Mouse (Mus musculus) liver, adult 2 months (tissue): Measurements from ENCODE around the gene Pip4k2a. TPM values are rescaled to one million over a fixed set of nuclear protein-coding genes. Genes with fewer than 3 reads are reported as not detected.

Source experiments
- DNase-seq: peaks from one replicate; pipeline ENCODE4 v3.0.0-alpha.2; 2011; ENCODE audit warnings: low read depth, low spot score; ENCODE audit errors: extremely low read depth
- H3K27ac ChIP-seq: fragments of 200-500 bp; replicated peaks from 2 replicates; pipeline ENCODE4 v1.5.1; 2012; ENCODE audit warnings: low read depth, mild to moderate bottlenecking, control low read depth, inconsistent platforms, low read length; ENCODE audit not compliant: insufficient read depth
- H3K27me3 ChIP-seq: fragments of 200-500 bp; 2 replicates; pipeline ENCODE4 v1.6.1; 2012; ENCODE audit warnings: mild to moderate bottlenecking, moderate library complexity, low read length, inconsistent platforms; ENCODE audit not compliant: control insufficient read depth, insufficient read depth
- H3K36me3 ChIP-seq: fragments of 200-500 bp; 2 replicates; pipeline ENCODE4 v1.6.1; 2012; ENCODE audit warnings: low read length, inconsistent platforms; ENCODE audit not compliant: control insufficient read depth, insufficient read depth
- H3K4me1 ChIP-seq: fragments of 200-500 bp; 2 replicates; pipeline ENCODE4 v1.6.1; 2011; ENCODE audit warnings: low read length; ENCODE audit not compliant: control insufficient read depth, insufficient read depth
- H3K4me3 ChIP-seq: fragments of 200-500 bp; 2 replicates; pipeline ENCODE4 v1.5.1; 2011; ENCODE audit warnings: low read depth, mild to moderate bottlenecking, control low read depth, low read length, moderate library complexity; ENCODE audit not compliant: insufficient read depth
- H3K79me2 ChIP-seq: fragments of 200-500 bp; 2 replicates; pipeline ENCODE4 v1.6.1; 2012; ENCODE audit warnings: inconsistent platforms, mild to moderate bottlenecking, low read length, moderate library complexity; ENCODE audit not compliant: control insufficient read depth, insufficient read depth
- H3K9ac ChIP-seq: fragments of 200-500 bp; 2 replicates; pipeline ENCODE4 v1.6.1; 2012; ENCODE audit warnings: low read depth, mild to moderate bottlenecking, control low read depth, inconsistent platforms, low read length
- CTCF ChIP-seq: fragments of 200-500 bp; IDR thresholded peaks from 2 replicates; pipeline ENCODE4 v1.5.1; 2011; ENCODE audit warnings: low read depth, low read length, control low read depth
- POLR2A ChIP-seq: fragments of 200-500 bp; IDR thresholded peaks from 2 replicates; pipeline ENCODE4 v1.6.1; 2011; ENCODE audit warnings: low read length, control low read depth; ENCODE audit not compliant: insufficient read depth; ENCODE audit errors: extremely low read depth
- WGBS: fragments of 180-500 bp; shearing (Covaris S2); methylation state at CpG from one replicate; pipeline ENCODE4 v1.1.7; 2018; 5-methylcytosine and 5-hydroxymethylcytosine counted together
- polyA plus RNA-seq: library from polyadenylated mRNA; depleted of rRNA; stranded (reverse); fragments of >200 nt; gene quantifications from 2 replicates; pipeline ENCODE4 v1.2.3, GENCODE M21; 2012
- total RNA-seq: library from RNA; depleted of rRNA; stranded (reverse); fragments of >200 nt; gene quantifications from 2 replicates; pipeline ENCODE4 v1.2.3, GENCODE M21; 2014

The Pip4k2a gene
- total and polyA plus RNA-seq, 2 experiments: 1.7 to 2.8 TPM

GRCm38 (mm10) chr2:18999395-18999794, 1.5 kb upstream of the Pip4k2a start:
- TF ChIP-seq POLR2A (no peak), CTCF (no peak)
- WGBS: 86% methylated on average over 2 of the region's 2 CpGs
- Histone ChIP-seq H3K9ac (no peak overlapping the region), H3K27ac (no peak overlapping the region), H3K4me1 (no peaks in the 10 kb centered on the region; the same call in 1 of the 2 replicates), H3K4me3 (no peak overlapping the region), H3K79me2 (no peaks in the 10 kb centered on the region; the same call in 1 of the 2 replicates), H3K36me3 (no peaks in the 10 kb centered on the region), H3K27me3 (peaks cover 7% of the 10 kb centered on the region)
- no peak for DNase-seq

- Histone ChIP-seq H3K4me1 (no peaks in the 10 kb centered on the region; the same call in 1 of the 2 replicates), H3K27me3 (peaks cover 7% of the 10 kb centered on the region), H3K4me3 (peak overlapping the region; percentile 99), H3K9ac (peak overlapping the region; percentile 86), H3K79me2 (no peaks in the 10 kb centered on the region; the same call in 1 of the 2 replicates), H3K36me3 (no peaks in the 10 kb centered on the region), H3K27ac (peak overlapping the region; percentile 76)
- under 1% methylated on average over 46 of the region's 46 CpGs for WGBS
- DNase-seq: no peak
- TF ChIP-seq POLR2A (no peak), CTCF (no peak)
These were observed 447 bp downstream of the Pip4k2a start for GRCm38 (mm10) chr2:18997387-18997971.

- Histone ChIP-seq H3K4me3 (peak overlapping the region; percentile 55), H3K9ac (peak overlapping the region; percentile 16), H3K27me3 (peaks cover 7% of the 10 kb centered on the region), H3K27ac (peak overlapping the region; percentile 13), H3K36me3 (no peaks in the 10 kb centered on the region), H3K4me1 (no peaks in the 10 kb centered on the region; the same call in 1 of the 2 replicates), H3K79me2 (no peaks in the 10 kb centered on the region; the same call in 1 of the 2 replicates)
- WGBS: 2% methylated on average over 25 of the region's 25 CpGs
- TF ChIP-seq CTCF: no peak
- TF ChIP-seq POLR2A: no peak
- DNase-seq: no peak
These were observed 1.3 kb downstream of the Pip4k2a start for GRCm38 (mm10) chr2:18996451-18997211.

- Histone ChIP-seq H3K9ac (no peak overlapping the region), H3K27ac (no peak overlapping the region)
- WGBS: 57% methylated on average over 7 of the region's 7 CpGs
These were observed 5.1 kb downstream of the Pip4k2a start for GRCm38 (mm10) chr2:18992512-18993510.

GRCm38 (mm10) chr2:18988885-18989284, 9.0 kb downstream of the Pip4k2a start:
- peak; percentile 28 for DNase-seq
- H3K79me2 ChIP-seq: peaks cover 3% of the 10 kb centered on the region; the same call in 1 of the 2 replicates
- no peaks in the 10 kb centered on the region for H3K36me3 ChIP-seq
- no peaks in the 10 kb centered on the region for H3K27me3 ChIP-seq
- H3K4me3 ChIP-seq: no peak overlapping the region
- no peak overlapping the region for H3K27ac ChIP-seq
- no peak overlapping the region for H3K9ac ChIP-seq
- no peaks in the 10 kb centered on the region for H3K4me1 ChIP-seq
- WGBS: 87% methylated on average over 3 of the region's 3 CpGs
- TF ChIP-seq CTCF: no peak
- TF ChIP-seq POLR2A: no peak

More at GRCm38 (mm10) chr2:18992512-18993510, 5.1 kb downstream of the Pip4k2a start:
- Histone ChIP-seq H3K27me3 (peaks cover 6% of the 10 kb centered on the region), H3K4me1 (no peaks in the 10 kb centered on the region; the same call in 1 of the 2 replicates), H3K36me3 (no peaks in the 10 kb centered on the region), H3K79me2 (no peaks in the 10 kb centered on the region; the same call in 1 of the 2 replicates), H3K4me3 (no peak overlapping the region)
- TF ChIP-seq CTCF (no peak), POLR2A (no peak)
- DNase-seq: no peak
